ENCODE assay signal across 8 mouse cellular contexts in the genomic region with DNA sequence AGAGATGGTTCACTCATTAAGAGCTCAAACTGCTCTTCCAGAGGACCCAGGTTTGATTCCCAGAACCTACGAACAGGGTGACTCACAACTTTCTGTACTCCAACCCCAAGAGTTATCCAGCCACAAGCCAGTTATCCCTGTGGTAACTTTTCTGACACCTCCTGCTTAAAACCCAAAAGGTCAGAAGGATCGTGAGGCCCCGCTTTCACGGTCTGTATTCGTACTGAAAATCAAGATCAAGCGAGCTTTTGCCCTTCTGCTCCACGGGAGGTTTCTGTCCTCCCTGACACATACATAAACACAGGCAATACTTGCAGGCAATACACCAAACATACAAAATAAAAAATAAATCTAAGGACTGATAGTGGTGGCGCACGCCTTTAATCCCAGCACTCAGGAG. TPM values are rescaled to one million over a fixed set of nuclear protein-coding genes. Genes with fewer than 3 reads are reported as not detected.
DNase-seq lines count a peak whose midpoint lies in the region; ATAC-seq lines count a peak whose summit lies in the region.

No protein-coding gene starts in this region.

- no peak overlapping the region for H3K4me3 ChIP-seq in intestine, embryonic 14.5 days (ENCODE audit: low read depth, low read length)

- no peak overlapping the region for H3K4me2 ChIP-seq in intestine, embryonic 14.5 days (ENCODE audit: low read length)

- no peaks in the 10 kb centered on the region for H3K9me3 ChIP-seq in intestine, embryonic 14.5 days (ENCODE audit: control insufficient read depth, low read length)

- H3K9ac ChIP-seq in intestine, embryonic 14.5 days (ENCODE audit: low read length), result no peak overlapping the region

- no peaks in the 10 kb centered on the region for H3K4me1 ChIP-seq in intestine, embryonic 14.5 days (replicated peaks; ENCODE audit: control insufficient read depth, insufficient read depth, low read length)

- H3K27me3 ChIP-seq in intestine, embryonic 14.5 days (replicated peaks; ENCODE audit: control insufficient read depth, insufficient read depth, low read length), result no peaks in the 10 kb centered on the region

- peak; percentile 100 for DNase-seq in adipocyte (ENCODE audit: low spot score)
- DNase-seq in embryo, embryonic 11.5 days (ENCODE audit: low read depth, low spot score), result peak; percentile 96
- DNase-seq in gastrocnemius, postnatal 36 days, result peak; percentile 100
- peak; percentile 99 for DNase-seq in intestine, embryonic 14.5 days (ENCODE audit: low spot score)
- DNase-seq in left cerebral cortex, adult 9 months (ENCODE audit: low spot score in 2 of 2), result peak; percentile 98 to 100
- peak; percentile 99 to 100 for DNase-seq in right cerebral cortex, postnatal 10 days (ENCODE audit: low spot score in 2 of 2)
- peak; percentile 100 for DNase-seq in urinary bladder, postnatal 25 days (ENCODE audit: low spot score)

- WGBS in intestine, embryonic 14.5 days, result 54% methylated on average over 9 of the region's 9 CpGs

- H3K36me3 ChIP-seq in intestine, embryonic 14.5 days (ENCODE audit: control insufficient read depth, insufficient read depth, low read length), result peaks cover 2% of the 10 kb centered on the region

- H3K27ac ChIP-seq in intestine, embryonic 14.5 days (ENCODE audit: low read depth), result no peak overlapping the region

- ATAC-seq in intestine, embryonic 14.5 days (replicated peaks; ENCODE audit: low FRiP score, low TSS enrichment, low read depth), result peak; percentile 100
- peak; percentile 100 for ATAC-seq in megakaryocyte progenitor cell, adult 5-6 weeks (replicated peaks; ENCODE audit: poor library complexity)

- intact Hi-C loops in gastrocnemius, postnatal 36 days (cut with DNase I), result no loop called here

RNA-seq across cellular contexts. Expression of a gene that starts 21.6 kb away (rescaled TPM):
- total RNA-seq in gastrocnemius, postnatal 36 days (2021), result under 1 TPM; 0.08 to 0.20 TPM
- 105 and 111 TPM in 2 replicates for polyA plus RNA-seq in intestine, embryonic 14.5 days (2014; fragmentation: Nextera tagmentation; extraction: Ambion mirVana)
- 0.20 and 0.71 TPM in 2 replicates for total RNA-seq in megakaryocyte progenitor cell, adult 5-6 weeks (2015)
- 0.03 and 0.21 TPM in 2 replicates for total RNA-seq in megakaryocyte progenitor cell, adult 5-6 weeks (2017)

RNA-seq across cellular contexts. Expression of a gene that starts 27.5 kb away (rescaled TPM):
- 10 to 100 TPM; 13.4 to 16.7 TPM for total RNA-seq in gastrocnemius, postnatal 36 days (2021)
- 45.6 and 45.9 TPM in 2 replicates for polyA plus RNA-seq in intestine, embryonic 14.5 days (2014; fragmentation: Nextera tagmentation; extraction: Ambion mirVana)
- 212 and 225 TPM in 2 replicates for total RNA-seq in megakaryocyte progenitor cell, adult 5-6 weeks (2015)
- total RNA-seq in megakaryocyte progenitor cell, adult 5-6 weeks (2017), result 159 and 185 TPM in 2 replicates

Comparison
In these comparisons a context has a peak if more than half of its experiments do, and no peak if none do; other contexts are left out.
1. RNA of a gene that starts 27.5 kb away (total RNA-seq): 159 to 225 TPM in megakaryocyte progenitor cell, adult 5-6 weeks; 13.4 to 16.7 TPM in gastrocnemius, postnatal 36 days; every median in the first group is over 4 times any median in the second.
2. Peak in every context shown above with its lines, with median percentiles within 50 percentile points of each other: DNase-seq.